Mouse (Mus musculus) heart, postnatal 0 days (tissue): ENCODE data around the gene Hyou1. TPM values are rescaled to one million over a fixed set of nuclear protein-coding genes. Genes with fewer than 3 reads are reported as not detected.

ENCODE experiments used
- ATAC-seq: fragments of 200-750 bp; cut with Nextera tagmentation; 2 replicates; pipeline ENCODE4 v1.8.0; 2017; ENCODE audit warnings: low read depth, moderate number of reproducible peaks, moderate library complexity; ENCODE audit not compliant: insufficient read depth
- DNase-seq: peaks from one replicate; pipeline ENCODE4 v3.0.0-alpha.2; 2016; ENCODE audit warnings: low spot score
- H3K27ac ChIP-seq: fragments of 300-500 bp; sonication (generic); 2 replicates; pipeline ENCODE4 v1.5.1; 2014; ENCODE audit warnings: low read depth, mild to moderate bottlenecking
- H3K27me3 ChIP-seq: fragments of 300-500 bp; sonication (generic); 2 replicates; pipeline ENCODE4 v1.6.1; 2014; ENCODE audit warnings: low read length, mixed read lengths; ENCODE audit not compliant: control insufficient read depth, insufficient read depth
- H3K36me3 ChIP-seq: fragments of 300-500 bp; sonication (generic); replicated peaks from 2 replicates; pipeline ENCODE4 v1.6.1; 2014; ENCODE audit warnings: low read length, mixed read lengths; ENCODE audit not compliant: control insufficient read depth, insufficient read depth
- H3K4me1 ChIP-seq: fragments of 300-500 bp; sonication (generic); 2 replicates; pipeline ENCODE4 v1.6.1; 2014; ENCODE audit warnings: antibody characterized with exemption; ENCODE audit not compliant: control insufficient read depth, insufficient read depth
- H3K4me2 ChIP-seq: fragments of 300-500 bp; sonication (generic); 2 replicates; pipeline ENCODE4 v1.6.1; 2014; ENCODE audit warnings: low read depth, mild to moderate bottlenecking, low read length, moderate library complexity
- H3K4me3 ChIP-seq: fragments of 300-500 bp; sonication (generic); 2 replicates; pipeline ENCODE4 v1.5.1; 2014; ENCODE audit warnings: low read depth, low read length
- H3K9ac ChIP-seq: fragments of 300-500 bp; sonication (generic); replicated peaks from 2 replicates; pipeline ENCODE4 v1.6.1; 2014; ENCODE audit warnings: low read depth, low read length, mixed read lengths
- H3K9me3 ChIP-seq: fragments of 300-500 bp; sonication (generic); replicated peaks from 2 replicates; pipeline ENCODE4 v1.6.1; 2016; ENCODE audit warnings: low read length; ENCODE audit not compliant: control insufficient read depth
- CTCF ChIP-seq: IDR thresholded peaks from 2 replicates; pipeline ENCODE4 v1.5.1; 2016; ENCODE audit warnings: antibody characterized with exemption, control low read depth, low read depth
- EP300 ChIP-seq: IDR thresholded peaks from 2 replicates; pipeline ENCODE4 v1.6.1; 2016; ENCODE audit warnings: antibody characterized with exemption, low read depth
- WGBS: fragments of 180-500 bp; shearing (Covaris S2); extraction: QIAGEN DNeasy Blood & Tissue Kit; methylation state at CpG from one replicate; pipeline ENCODE4 v1.1.7; 2014; 5-methylcytosine and 5-hydroxymethylcytosine counted together
- polyA plus RNA-seq: library from polyadenylated mRNA; unstranded; fragments of >200 nt; fragmentation: Nextera tagmentation; extraction: Ambion mirVana; gene quantifications from 2 replicates; pipeline ENCODE4 v1.2.1, GENCODE M21; 2015
- total RNA-seq: library from RNA; depleted of rRNA; stranded (reverse); fragments of >200 nt; gene quantifications from 2 replicates; pipeline ENCODE4 v1.2.3, GENCODE M21; 2014; ENCODE audit warnings: low replicate concordance; rRNA removed

Hyou1 gene
- total RNA-seq = 35.5 and 37.8 TPM in 2 replicates
- 5.4 and 5.9 TPM in 2 replicates for polyA plus RNA-seq

GRCm38 (mm10) chr9:44379054-44379834 is at the start of gene Hyou1:
TSS of gene Hyou1 (plus strand) at chr9:44379490.
- peak within 1 kb of the TSS; percentile 62 for H3K4me3 ChIP-seq
- 0% methylated on average over 82 of the region's 83 CpGs for WGBS
- peak; percentile 97 for DNase-seq
- H3K9ac ChIP-seq = peak within 1 kb of the TSS; percentile 78
- no peaks in the 10 kb centered on the region for H3K9me3 ChIP-seq
- peak within 1 kb of the TSS; percentile 87 for H3K4me2 ChIP-seq
- TF ChIP-seq EP300 (peak; percentile 15; the same call in 1 of the 2 replicates), CTCF (peak; percentile 37)
- no peaks in the 10 kb centered on the region for H3K27me3 ChIP-seq
- ATAC-seq = peak; percentile 99
- peak within 1 kb of the TSS; percentile 73 for H3K27ac ChIP-seq
- H3K4me1 ChIP-seq = peaks cover 15% of the 10 kb centered on the region
- peaks cover 37% of the 10 kb centered on the region for H3K36me3 ChIP-seq

GRCm38 (mm10) chr9:44330736-44331135 is 48.6 kb upstream of the Hyou1 start:
- Histone ChIP-seq H3K4me1 (peaks cover 15% of the 10 kb centered on the region), H3K4me2 (no peak overlapping the region), H3K36me3 (peaks cover 52% of the 10 kb centered on the region), H3K4me3 (no peak overlapping the region), H3K27me3 (no peaks in the 10 kb centered on the region), H3K9ac (no peak overlapping the region), H3K27ac (no peak overlapping the region), H3K9me3 (no peaks in the 10 kb centered on the region)
- no peak for DNase-seq
- 94% methylated on average over 6 of the region's 6 CpGs for WGBS
- TF ChIP-seq CTCF = no peak
- no peak for TF ChIP-seq EP300
- no peak for ATAC-seq

- WGBS = 90% methylated on average over 13 of the region's 13 CpGs
- Histone ChIP-seq H3K27ac (no peak overlapping the region), H3K36me3 (peaks cover 59% of the 10 kb centered on the region), H3K27me3 (no peaks in the 10 kb centered on the region), H3K4me3 (no peak overlapping the region), H3K9ac (no peak overlapping the region), H3K4me2 (no peak overlapping the region), H3K4me1 (peaks cover 15% of the 10 kb centered on the region), H3K9me3 (no peaks in the 10 kb centered on the region)
- DNase-seq = no peak
- TF ChIP-seq EP300 (no peak), CTCF (no peak)
- ATAC-seq = no peak
Measured at GRCm38 (mm10) chr9:44332918-44333638, 46.2 kb upstream of the Hyou1 start.

- Histone ChIP-seq H3K4me1 (peaks cover 14% of the 10 kb centered on the region), H3K4me3 (peak within 1 kb of the TSS; percentile 92), H3K4me2 (peak within 1 kb of the TSS; percentile 98), H3K27me3 (no peaks in the 10 kb centered on the region), H3K36me3 (peaks cover 60% of the 10 kb centered on the region), H3K27ac (peak within 1 kb of the TSS; percentile 92), H3K9ac (peak within 1 kb of the TSS; percentile 94), H3K9me3 (no peaks in the 10 kb centered on the region)
- DNase-seq (peak; percentile 100), ATAC-seq (peak; percentile 95)
- TF ChIP-seq CTCF (peak; percentile 52), EP300 (peak; percentile 90; the same call in 1 of the 2 replicates)
- WGBS = under 1% methylated on average over 74 of the region's 91 CpGs
Measured at GRCm38 (mm10) chr9:44334396-44335330, 44.6 kb upstream of the Hyou1 start, which contains the start of gene H2afx. TSS of gene H2afx (plus strand) at chr9:44334694.
